Mouse (Mus musculus) urinary bladder, postnatal 4 days (tissue): ENCODE results near the gene Bmp2k.

Experiments
- DNase-seq, 2 experiments: peaks; one replicate each; pipeline ENCODE4 v3.0.0; 2021 to 2022; ENCODE audit warnings: low spot score in 2 of 2

The Bmp2k gene

DNA sequence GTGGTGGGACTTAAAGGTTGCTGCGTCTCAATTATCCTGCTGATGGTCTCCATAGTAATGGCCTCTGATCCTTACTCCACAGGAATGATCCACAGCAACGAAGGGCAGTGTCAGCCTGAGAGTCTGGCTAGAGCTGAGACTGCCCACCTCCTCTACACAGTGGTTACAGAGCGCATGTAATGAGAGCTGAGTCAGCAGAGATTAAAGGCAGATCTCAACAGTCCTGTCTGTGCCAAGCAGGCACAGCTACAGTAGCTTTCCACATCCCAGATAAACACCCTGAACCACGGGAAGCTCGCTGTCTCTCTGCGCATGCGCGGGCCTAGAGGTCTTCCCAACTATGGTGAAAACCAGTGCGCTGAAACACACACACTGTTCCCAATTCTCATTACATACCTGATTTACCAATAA lies 100.1 kb downstream of the Bmp2k start:
- no peak for DNase-seq

DNA sequence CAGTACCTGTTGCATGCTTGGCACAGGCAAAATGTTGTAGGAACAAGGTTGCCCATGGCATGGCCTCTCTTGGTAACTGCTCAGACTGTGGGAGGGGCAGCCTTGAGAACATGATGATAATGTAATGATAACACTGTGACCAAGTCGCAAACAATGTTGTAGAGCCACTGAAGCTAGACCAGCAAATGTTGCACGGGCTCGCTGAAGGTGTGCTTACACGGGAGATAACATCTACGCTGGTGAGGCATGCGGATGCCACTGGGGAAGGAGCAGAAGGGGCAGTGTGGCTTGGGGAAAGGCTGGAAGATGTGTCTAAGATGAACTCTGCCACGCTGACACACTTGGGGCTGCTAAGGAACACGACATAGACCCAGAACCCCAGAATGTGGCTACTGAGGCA lies 102.5 kb downstream of the Bmp2k start:
- no peak for DNase-seq

DNA sequence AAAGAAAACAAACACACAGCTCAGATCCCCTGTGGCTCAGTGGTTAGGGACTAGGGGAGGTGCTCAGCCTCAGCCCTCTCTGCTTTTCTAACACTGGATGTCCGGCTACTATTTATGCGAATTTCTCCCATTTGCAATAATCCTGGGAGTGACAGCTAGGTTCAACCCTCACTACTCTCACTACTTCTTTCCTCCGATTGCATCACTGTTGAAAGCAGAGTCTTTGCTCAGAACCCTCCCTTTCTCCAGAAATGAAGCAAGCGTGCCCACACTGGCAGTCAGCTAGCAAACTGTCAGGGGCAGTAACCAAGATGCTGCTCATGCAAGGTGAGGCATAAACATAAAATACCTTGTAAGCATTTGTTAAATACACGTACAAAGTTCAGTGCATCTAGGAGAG lies 110.8 kb downstream of the Bmp2k start:
- DNase-seq, result no peak

DNA sequence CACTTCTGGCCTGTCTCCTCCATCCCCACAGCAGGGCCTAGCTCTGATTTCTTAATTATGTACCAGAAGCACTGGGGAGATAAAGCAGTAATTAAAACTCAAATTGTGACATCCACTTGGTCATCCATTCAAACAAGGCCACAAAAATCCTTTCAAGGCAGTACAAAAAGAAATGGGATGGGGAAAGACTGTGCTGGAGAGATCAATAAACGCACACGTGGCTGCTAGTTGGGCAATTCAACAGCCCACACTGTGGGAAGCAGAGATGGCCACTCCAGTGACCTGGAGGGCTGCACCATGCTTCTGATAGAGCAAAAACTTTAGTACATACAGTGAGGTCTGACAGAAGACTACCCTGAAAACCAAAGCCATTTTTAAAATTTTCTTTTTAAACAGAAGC lies 112.6 kb downstream of the Bmp2k start:
- DNase-seq, result no peak

DNA sequence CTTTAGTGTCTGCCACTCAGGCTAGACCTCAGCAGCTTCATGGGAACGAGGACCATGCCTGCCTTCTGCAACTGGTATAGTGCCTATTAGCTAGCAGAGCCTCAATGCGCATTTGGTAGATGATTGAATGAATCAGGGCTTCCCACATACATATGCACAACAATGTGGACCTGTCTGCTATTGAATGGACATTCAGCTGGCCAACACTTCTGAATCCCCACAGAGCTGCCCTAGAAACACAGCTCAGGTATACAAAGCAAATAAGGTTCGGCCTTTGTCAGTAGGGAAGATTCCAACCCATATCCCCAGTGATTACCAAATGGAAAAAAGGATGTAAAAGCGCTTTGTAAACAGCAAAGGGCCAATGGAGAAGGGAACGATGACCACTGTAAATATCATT lies 113.2 kb downstream of the Bmp2k start:
- DNase-seq, result no peak

DNA sequence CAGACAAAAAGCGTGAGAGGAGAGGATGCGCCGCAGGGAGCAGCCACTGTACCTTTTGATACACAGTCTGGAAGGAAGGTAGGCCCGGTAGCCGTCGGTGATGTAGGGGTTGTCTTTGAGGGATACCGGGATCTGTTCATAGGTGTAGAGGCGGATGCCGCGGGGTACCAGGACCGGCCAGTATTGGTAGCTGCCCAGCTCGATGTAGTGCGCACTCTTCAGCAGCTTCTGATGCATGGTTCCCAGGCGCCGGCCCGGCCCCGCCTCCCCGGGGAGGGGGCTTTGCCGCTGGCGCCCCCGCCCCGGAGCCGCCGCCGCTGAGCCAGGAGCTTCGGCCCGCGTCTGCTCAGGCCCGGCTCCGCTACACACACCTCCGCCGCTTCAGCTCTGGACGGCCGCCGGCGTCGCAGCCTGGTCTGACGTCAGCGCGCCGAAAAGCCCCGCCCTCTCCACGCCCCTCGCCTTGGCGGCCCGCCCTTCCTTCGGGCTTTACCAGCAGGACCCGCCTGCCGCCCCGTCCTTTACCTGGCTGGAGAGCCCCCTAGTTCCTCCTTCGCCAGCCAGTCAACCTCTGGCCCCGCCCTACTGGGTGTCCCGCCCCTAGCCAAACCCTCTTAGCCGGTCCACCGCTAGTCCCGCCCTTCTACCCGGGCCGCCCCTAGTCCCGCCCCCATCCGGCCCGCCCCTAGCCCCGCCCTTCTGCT lies 113.9 kb downstream of the Bmp2k start, which contains the start of gene Paqr3:
Gene Paqr3 (minus strand): TSS at position 390 of the 704 bp plus-strand sequence.
- peak; percentile 95 to 97 for DNase-seq

DNA sequence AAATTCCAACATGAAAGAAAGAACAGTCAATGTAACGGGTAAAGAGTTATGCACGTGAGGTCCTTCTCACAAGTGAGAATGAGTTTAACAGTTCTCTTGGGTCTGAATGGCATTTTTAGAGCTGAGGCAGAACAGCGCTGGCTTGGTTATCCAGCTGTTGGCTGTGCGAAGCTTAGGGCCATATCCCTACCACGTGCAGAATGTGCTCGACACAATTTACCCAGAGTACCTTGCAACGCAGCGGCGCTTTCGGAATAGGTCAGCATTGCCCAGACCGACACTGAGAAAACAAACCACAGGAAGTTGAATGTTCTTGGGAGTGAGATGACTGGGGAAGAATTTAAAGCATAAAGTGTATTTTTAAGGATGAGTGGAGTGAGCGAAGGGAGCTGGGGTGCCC lies 127.5 kb downstream of the Bmp2k start:
- DNase-seq, result no peak

DNA sequence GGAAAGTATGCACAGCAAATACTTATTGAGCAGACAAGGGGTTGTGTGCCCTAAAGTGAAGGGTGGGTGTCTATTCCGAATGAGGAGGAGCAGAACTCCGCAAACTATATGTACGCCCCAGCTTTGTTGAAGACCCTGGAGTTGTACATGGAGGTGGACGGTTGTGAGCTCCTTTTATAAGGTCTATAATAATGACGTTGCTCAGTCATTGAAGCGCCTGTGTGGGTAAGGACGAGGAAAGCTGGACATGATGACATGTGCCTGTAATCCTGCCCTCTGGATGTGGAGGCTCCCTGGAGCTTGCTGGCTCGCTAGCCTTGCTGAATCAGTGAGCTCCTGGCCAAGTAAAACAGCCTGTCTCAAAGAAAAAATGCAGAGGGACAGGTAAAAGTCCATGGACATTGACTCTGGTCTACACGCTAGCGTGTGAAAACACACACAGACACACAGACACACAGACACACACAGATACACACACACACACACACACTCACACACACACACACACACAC lies 128.0 kb downstream of the Bmp2k start:
- DNase-seq, result no peak

DNA sequence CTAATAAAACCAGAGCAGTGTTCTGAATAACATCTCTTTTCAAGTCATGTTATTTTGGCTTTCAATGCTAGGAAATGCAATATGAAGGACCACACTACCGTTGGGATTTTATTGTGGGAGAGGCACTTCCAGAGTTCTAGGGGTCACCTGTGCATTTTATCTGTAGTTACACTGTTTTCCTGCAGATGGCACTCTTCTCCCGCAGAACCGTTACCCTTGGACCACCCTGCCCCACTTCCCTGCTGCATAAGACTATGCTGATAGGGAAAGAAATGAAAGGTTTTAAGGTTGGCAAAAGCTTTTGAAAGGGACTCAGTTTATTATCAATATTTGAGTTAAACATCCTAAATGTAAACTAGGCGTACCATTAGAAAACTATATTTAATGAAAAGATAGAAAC lies 128.5 kb downstream of the Bmp2k start:
- DNase-seq, result no peak

DNA sequence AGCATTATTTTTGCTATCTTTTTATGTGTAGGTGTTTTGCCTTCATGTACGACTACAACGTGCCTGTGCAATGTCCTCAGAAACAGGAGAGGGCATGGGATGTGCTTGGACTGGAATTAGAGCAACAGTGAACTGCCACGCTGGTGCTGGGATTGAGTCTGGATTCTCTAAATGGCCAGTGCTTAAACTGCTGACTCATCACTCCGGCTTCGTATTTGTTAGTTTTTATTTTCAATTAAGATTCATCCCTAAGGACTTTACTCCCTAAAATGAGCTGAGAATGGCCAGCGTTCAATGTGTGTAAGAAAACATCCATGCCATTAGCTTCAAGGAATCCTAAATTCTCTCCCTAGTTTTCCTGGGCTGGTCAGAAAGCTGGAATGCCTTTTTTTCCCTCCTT lies 129.8 kb downstream of the Bmp2k start:
- no peak for DNase-seq

DNA sequence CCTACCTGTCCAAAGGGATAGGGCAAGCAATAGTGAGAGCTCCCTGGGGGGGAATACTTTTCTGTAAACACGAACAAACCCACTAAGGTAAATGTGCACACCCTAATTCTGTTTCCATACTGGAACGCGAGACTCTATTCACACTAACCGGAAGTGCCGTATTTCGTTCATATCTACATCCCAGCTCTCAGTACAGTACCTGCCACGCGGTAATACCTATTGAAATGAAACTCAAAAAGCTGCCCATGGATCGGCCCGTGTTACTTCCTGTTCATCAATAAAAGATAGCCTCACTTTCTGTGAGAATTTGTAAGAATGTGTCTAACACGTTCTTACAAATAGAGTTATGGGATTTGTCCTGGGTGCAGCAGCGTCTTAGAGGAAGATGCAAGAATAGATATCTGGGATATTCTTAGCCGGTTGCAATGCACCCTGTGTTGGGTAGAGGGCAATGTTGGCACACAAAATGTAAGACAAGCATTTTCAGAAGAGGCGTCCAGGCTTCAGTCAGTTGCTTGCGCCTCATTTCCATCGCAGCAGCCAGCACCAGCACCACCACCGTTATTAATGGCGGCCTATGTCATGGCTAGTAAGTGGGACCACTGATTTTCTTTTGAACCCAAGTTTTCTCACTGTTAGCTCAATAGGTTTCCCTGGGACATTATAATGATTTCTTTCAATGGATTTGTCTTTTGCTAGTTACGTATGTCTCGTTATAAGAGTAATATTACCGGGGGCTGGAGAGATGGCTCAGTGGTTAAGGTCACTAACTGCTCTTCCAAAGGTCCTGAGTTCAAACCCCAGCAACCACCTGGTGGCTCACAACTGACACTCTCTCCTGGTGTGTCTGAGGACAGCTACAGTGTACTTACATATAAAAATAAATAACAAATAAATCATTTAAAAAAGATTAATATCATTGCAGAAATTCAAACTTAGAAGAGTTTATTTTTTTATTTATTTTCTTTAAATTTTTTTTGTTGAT lies 131.0 kb downstream of the Bmp2k start:
- no peak for DNase-seq

DNA sequence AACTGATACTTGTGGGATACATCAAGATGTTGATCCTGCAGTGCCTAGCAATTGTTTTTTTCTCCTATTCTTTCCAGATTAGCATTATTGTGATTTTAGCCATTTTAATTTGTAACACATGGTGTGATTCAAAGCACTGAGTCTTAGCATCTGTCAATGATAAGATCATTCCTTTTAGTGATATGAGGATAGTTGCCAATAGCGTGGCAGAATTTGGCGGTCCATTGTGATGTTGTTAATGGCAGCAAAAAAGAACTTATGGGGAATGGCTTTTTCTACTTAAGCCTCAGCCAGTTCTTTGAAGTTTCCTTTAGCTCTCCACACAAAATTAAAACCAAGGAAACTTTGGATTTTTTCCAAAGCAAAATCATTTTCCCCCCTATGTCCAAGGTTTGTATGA lies 132.1 kb downstream of the Bmp2k start:
- DNase-seq, result no peak

DNA sequence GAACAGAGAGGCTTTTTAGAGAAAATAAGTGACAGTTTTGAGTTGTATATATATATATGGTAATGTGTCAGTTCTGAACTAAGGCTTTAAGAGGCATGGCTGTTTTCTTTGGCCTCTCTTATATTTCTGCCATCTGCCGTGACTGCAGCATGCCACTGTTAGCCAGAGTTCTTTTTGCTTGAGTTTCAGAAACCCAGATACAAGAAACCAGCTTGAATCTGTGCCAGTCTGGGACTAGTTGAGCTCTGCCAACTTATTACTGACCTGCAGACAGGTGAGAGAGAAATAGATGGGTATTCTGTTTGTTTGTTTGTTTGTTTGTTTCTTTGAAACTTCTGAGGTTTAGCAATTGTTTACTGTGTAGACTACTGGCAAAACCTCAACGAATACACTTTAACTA lies 137.8 kb downstream of the Bmp2k start:
- no peak for DNase-seq
